Mouse (Mus musculus) MEL (cell line): ENCODE data around the gene Fbln1. TPM values are rescaled to one million over a fixed set of nuclear protein-coding genes. Genes with fewer than 3 reads are reported as not detected.

ENCODE experiments used
- DNase-seq: peaks from one replicate; pipeline ENCODE4 v3.0.0; 2011; ENCODE audit warnings: low read depth, low spot score
- H3K27ac ChIP-seq: 2 replicates; pipeline ENCODE4 v1.5.1; 2012; ENCODE audit warnings: low read depth, mild to moderate bottlenecking, control low read depth, low read length, moderate library complexity; ENCODE audit not compliant: control insufficient read depth
- H3K27me3 ChIP-seq, 2 experiments: fragments of 150-350 bp in 1 of 2; sonication (generic) in 1 of 2; 2 replicates each; pipeline ENCODE4 v1.6.1; 2012; ENCODE audit warnings: low read length in 2 of 2, mild to moderate bottlenecking in 2 of 2, improper control_type of control experiment in 1 of 2, moderate library complexity in 1 of 2; ENCODE audit not compliant: insufficient read depth in 2 of 2, control insufficient read depth in 1 of 2
- H3K36me3 ChIP-seq, 2 experiments: 2 replicates each; pipeline ENCODE4 v1.6.1; 2012 to 2014; ENCODE audit warnings: low read length in 2 of 2, improper control_type of control experiment in 1 of 2, inconsistent platforms in 1 of 2, mild to moderate bottlenecking in 1 of 2; ENCODE audit not compliant: insufficient read depth in 2 of 2, control insufficient read depth in 1 of 2
- H3K4me1 ChIP-seq, 2 experiments: fragments of 150-350 bp in 1 of 2; sonication (generic) in 1 of 2; 2 replicates each; pipeline ENCODE4 v1.6.1; 2012; ENCODE audit warnings: low read length in 2 of 2, improper control_type of control experiment in 1 of 2, mild to moderate bottlenecking in 1 of 2; ENCODE audit not compliant: insufficient read depth in 2 of 2, control insufficient read depth in 1 of 2
- H3K4me3 ChIP-seq, 2 experiments: fragments of 150-350 bp in 1 of 2; sonication (generic) in 1 of 2; 2 replicates each; pipeline ENCODE4 v1.5.1; 2012; ENCODE audit warnings: low read depth in 2 of 2, low read length in 2 of 2, mild to moderate bottlenecking in 2 of 2, moderate library complexity in 2 of 2, control low read depth in 1 of 2, improper control_type of control experiment in 1 of 2; ENCODE audit not compliant: control insufficient read depth in 1 of 2, insufficient read depth in 1 of 2
- H3K79me2 ChIP-seq: 2 replicates; pipeline ENCODE4 v1.6.1; 2012; ENCODE audit warnings: mild to moderate bottlenecking, low read length, moderate library complexity; ENCODE audit not compliant: control insufficient read depth, poor library complexity, insufficient read depth
- H3K9ac ChIP-seq: 2 replicates; pipeline ENCODE4 v1.6.1; 2012; ENCODE audit warnings: low read depth, mild to moderate bottlenecking, control low read depth, low read length, moderate library complexity; ENCODE audit not compliant: control insufficient read depth, poor library complexity, severe bottlenecking
- H3K9me3 ChIP-seq: fragments of 150-350 bp; sonication (generic); replicated peaks from 2 replicates; pipeline ENCODE4 v1.6.1; 2012; ENCODE audit warnings: mild to moderate bottlenecking, low read length, improper control_type of control experiment, moderate library complexity; ENCODE audit not compliant: insufficient read depth
- BHLHE40 ChIP-seq: IDR thresholded peaks from 2 replicates; pipeline ENCODE4 v1.6.1; 2012; ENCODE audit warnings: low read depth, mild to moderate bottlenecking, inconsistent platforms, low read length, improper control_type of control experiment, borderline replicate concordance
- CHD2 ChIP-seq: IDR thresholded peaks from 2 replicates; pipeline ENCODE4 v1.6.1; 2011; ENCODE audit warnings: low read length, improper control_type of control experiment
- CTCF ChIP-seq, 3 experiments: IDR thresholded peaks in 2 of 3; conservative IDR thresholded peaks in 1 of 3; 2 replicates each; pipeline ENCODE4 v1.5.1; 2011 to 2012; ENCODE audit warnings: low read length in 3 of 3, low read depth in 2 of 3, mild to moderate bottlenecking in 2 of 3, improper control_type of control experiment in 1 of 3, inconsistent platforms in 1 of 3, mixed read lengths in 1 of 3, moderate library complexity in 1 of 3; ENCODE audit not compliant: control insufficient read depth in 1 of 3, insufficient read depth in 1 of 3, poor library complexity in 1 of 3, severe bottlenecking in 1 of 3
- ELF1 ChIP-seq: IDR thresholded peaks from 2 replicates; pipeline ENCODE4 v1.6.1; 2014; ENCODE audit warnings: low read depth, mild to moderate bottlenecking, inconsistent platforms, low read length, improper control_type of control experiment, moderate library complexity
- GATA1 ChIP-seq: IDR thresholded peaks from 2 replicates; pipeline ENCODE4 v1.6.1; 2011; ENCODE audit warnings: low read depth, low read length, improper control_type of control experiment
- JUND ChIP-seq: IDR thresholded peaks from 2 replicates; pipeline ENCODE4 v1.6.1; 2011; ENCODE audit warnings: low read depth, mild to moderate bottlenecking, improper control_type of control experiment, low read length
- MAFK ChIP-seq: IDR thresholded peaks from 2 replicates; pipeline ENCODE4 v1.6.1; 2011; ENCODE audit warnings: low read depth, mild to moderate bottlenecking, low read length, improper control_type of control experiment, borderline replicate concordance
- MAX ChIP-seq: IDR thresholded peaks from 2 replicates; pipeline ENCODE4 v1.6.1; 2011; ENCODE audit warnings: low read length, improper control_type of control experiment
- MAZ ChIP-seq: IDR thresholded peaks from 2 replicates; pipeline ENCODE4 v1.6.1; 2012; ENCODE audit warnings: low read depth, mild to moderate bottlenecking, inconsistent platforms, low read length, improper control_type of control experiment
- MEF2A ChIP-seq: IDR thresholded peaks from 2 replicates; pipeline ENCODE4 v1.6.1; 2014; ENCODE audit warnings: low read depth, mild to moderate bottlenecking, inconsistent platforms, low read length, improper control_type of control experiment; ENCODE audit not compliant: poor library complexity, insufficient replicate concordance, severe bottlenecking; ENCODE audit errors: extremely low read depth
- MXI1 ChIP-seq: IDR thresholded peaks from 2 replicates; pipeline ENCODE4 v1.6.1; 2011; ENCODE audit warnings: mild to moderate bottlenecking, low read depth, low read length, improper control_type of control experiment
- MYB ChIP-seq: IDR thresholded peaks from 2 replicates; pipeline ENCODE4 v1.6.1; 2011; ENCODE audit warnings: mild to moderate bottlenecking, low read depth, low read length, improper control_type of control experiment
- NELFE ChIP-seq: IDR thresholded peaks from 2 replicates; pipeline ENCODE4 v1.6.1; 2011; ENCODE audit warnings: low read depth, low read length, improper control_type of control experiment
- POLR2A ChIP-seq, 2 experiments: IDR thresholded peaks; 2 replicates each; pipeline ENCODE4 v1.6.1; 2011 to 2012; ENCODE audit warnings: low read length in 2 of 2, mild to moderate bottlenecking in 2 of 2, control low read depth in 1 of 2, improper control_type of control experiment in 1 of 2, low read depth in 1 of 2, moderate library complexity in 1 of 2; ENCODE audit not compliant: control insufficient read depth in 1 of 2, insufficient read depth in 1 of 2, poor library complexity in 1 of 2
- POLR2AphosphoS2 ChIP-seq: IDR thresholded peaks from 2 replicates; pipeline ENCODE4 v1.6.1; 2011; ENCODE audit warnings: low read length, improper control_type of control experiment
- RCOR1 ChIP-seq: IDR thresholded peaks from 2 replicates; pipeline ENCODE4 v1.6.1; 2012; ENCODE audit warnings: low read depth, mild to moderate bottlenecking, inconsistent platforms, low read length, improper control_type of control experiment
- SMC3 ChIP-seq: IDR thresholded peaks from 2 replicates; pipeline ENCODE4 v1.6.1; 2011; ENCODE audit warnings: low read depth, low read length, improper control_type of control experiment
- TAL1 ChIP-seq: IDR thresholded peaks from 2 replicates; pipeline ENCODE4 v1.6.1; 2012; ENCODE audit warnings: mild to moderate bottlenecking, inconsistent platforms, low read length, moderate library complexity, mixed read lengths
- TBP ChIP-seq: IDR thresholded peaks from 2 replicates; pipeline ENCODE4 v1.8.0; 2011; ENCODE audit warnings: low read depth, low read length, improper control_type of control experiment
- TCF12 ChIP-seq: IDR thresholded peaks from 2 replicates; pipeline ENCODE4 v1.6.1; 2014; ENCODE audit warnings: low read depth, mild to moderate bottlenecking, inconsistent platforms, low read length, improper control_type of control experiment, moderate library complexity
- UBTF ChIP-seq: IDR thresholded peaks from 2 replicates; pipeline ENCODE4 v1.6.1; 2012; ENCODE audit warnings: low read depth, mild to moderate bottlenecking, inconsistent platforms, low read length, improper control_type of control experiment, moderate library complexity, borderline replicate concordance; ENCODE audit not compliant: insufficient read depth
- ZKSCAN1 ChIP-seq: IDR thresholded peaks from 2 replicates; pipeline ENCODE4 v1.6.1; 2012; ENCODE audit warnings: low read depth, mild to moderate bottlenecking, inconsistent platforms, low read length, improper control_type of control experiment, moderate library complexity
- polyA plus RNA-seq, 2 experiments: library from polyadenylated mRNA; stranded (reverse) in 1 of 2; unstranded in 1 of 2; fragments of >175 nt in 1 of 2; fragments of >200 nt in 1 of 2; gene quantifications; 2 replicates each; pipeline versions ENCODE4 v1.2.1 to v1.2.4; 2012; ENCODE audit warnings: low replicate concordance in 2 of 2, low read depth in 1 of 2; ENCODE audit not compliant: insufficient read length in 2 of 2, insufficient read depth in 1 of 2, missing spikeins in 1 of 2
- total RNA-seq: library from RNA; depleted of rRNA; stranded (reverse); fragments of 300-350 nt; gene quantifications from 2 replicates; pipeline ENCODE4 v1.2.3, GENCODE M21; 2012

The Fbln1 gene
- total and polyA plus RNA-seq, 3 experiments, result not detected

DNA sequence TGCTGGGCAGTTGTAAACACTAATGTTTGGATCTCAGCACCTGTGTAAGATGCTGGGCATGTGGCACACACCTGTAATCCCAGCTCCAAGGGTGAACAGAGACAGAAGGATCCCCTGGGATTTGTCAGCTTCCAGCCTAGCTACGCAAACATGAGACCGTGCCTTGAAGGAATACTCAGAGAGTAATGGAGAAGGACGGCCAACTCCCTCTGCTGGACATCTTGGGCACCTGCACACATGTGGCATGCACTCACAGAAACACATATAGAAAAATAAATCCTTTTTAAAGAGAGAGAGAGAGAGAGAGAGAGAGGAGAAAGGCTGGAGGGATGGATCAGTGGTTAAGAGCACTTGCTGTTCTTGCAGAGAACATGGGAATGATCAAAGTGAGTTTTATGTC lies 88.9 kb downstream of the Fbln1 start:
- Histone ChIP-seq H3K9ac (no peak overlapping the region), H3K9me3 (no peaks in the 10 kb centered on the region), H3K27ac (no peak overlapping the region), H3K4me1 (no peaks in the 10 kb centered on the region), H3K36me3 (no peaks in the 10 kb centered on the region), H3K27me3 (no peaks in the 10 kb centered on the region), H3K79me2 (no peaks in the 10 kb centered on the region), H3K4me3 (no peak overlapping the region)
- DNase-seq, result no peak
- TF ChIP-seq CTCF (IDR thresholded peaks at IDR 0.05 in 2 of 3, conservative IDR thresholded peaks at IDR 0.05 in 1 of 3; ENCODE audit: control insufficient read depth in 1 of 3, insufficient read depth in 1 of 3, low read depth in 2 of 3, low read length in 3 of 3, poor library complexity in 1 of 3, severe bottlenecking in 1 of 3) (peak; percentile 17 to 28 (median 24); a peak in 4 of 6 replicates), MXI1 (no peak), TAL1 (no peak), MYB (no peak), CHD2 (no peak), MEF2A (no peak), RCOR1 (no peak), ELF1 (no peak)
- TF ChIP-seq, all 39 proteins: peak for 1

DNA sequence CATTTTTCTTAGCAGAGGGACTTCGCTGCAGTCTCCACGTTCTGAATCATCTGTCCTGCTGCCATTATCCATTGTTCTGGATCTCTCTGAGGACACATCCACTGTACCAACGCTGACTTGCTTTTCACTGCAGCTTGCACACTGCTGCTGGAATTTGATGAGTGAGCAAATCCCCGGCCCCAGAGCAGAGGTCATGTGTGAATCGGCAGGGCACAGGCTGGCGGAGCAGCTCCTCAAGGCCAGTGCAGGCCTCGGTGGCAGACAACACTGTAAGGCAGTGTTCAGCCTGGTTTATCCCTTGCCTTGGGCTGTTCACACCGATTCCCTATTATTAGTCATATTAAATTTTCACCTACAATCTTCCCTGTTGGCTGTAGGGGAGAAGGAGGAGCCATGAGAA lies 89.8 kb downstream of the Fbln1 start:
- no peaks in the 10 kb centered on the region for H3K27me3 ChIP-seq
- no peak overlapping the region for H3K4me3 ChIP-seq
- H3K9me3 ChIP-seq, result no peaks in the 10 kb centered on the region
- no peaks in the 10 kb centered on the region for H3K36me3 ChIP-seq
- H3K27ac ChIP-seq, result no peak overlapping the region
- no peaks in the 10 kb centered on the region for H3K4me1 ChIP-seq
- no peaks in the 10 kb centered on the region for H3K79me2 ChIP-seq
- TF ChIP-seq MAX (no peak), TCF12 (no peak), POLR2AphosphoS2 (no peak), BHLHE40 (no peak), JUND (no peak), MAZ (no peak), POLR2A (IDR thresholded peaks at IDR 0.05; ENCODE audit: control insufficient read depth in 1 of 2, insufficient read depth in 1 of 2, low read depth in 1 of 2, low read length in 2 of 2, poor library complexity in 1 of 2) (no peak), GATA1 (no peak), SMC3 (no peak), NELFE (no peak), ZKSCAN1 (no peak), TBP (no peak), UBTF (no peak), CHD2 (no peak), MAFK (no peak), ELF1 (no peak), MXI1 (no peak)
- TF ChIP-seq, all 39 proteins: peak for 0
- no peak for DNase-seq
- H3K9ac ChIP-seq, result no peak overlapping the region
